Mouse (Mus musculus) mesoderm, embryonic 11.5 days (tissue): ENCODE measurements at regions not wholly inside any gene's neighbourhood (a gene's known extent, or its start where the extent isn't known, plus 50 kb on each side); places are given as distances from the start of the nearest gene placed in this dataset.
A peak's percentile ranks its signal among the peaks of the same experiment; 100 is the strongest.

Experiments used
- DNase-seq: peaks from one replicate; pipeline ENCODE4 v3.0.0-alpha.2; 2012; ENCODE audit warnings: low read depth, low spot score

GRCm38 (mm10) chr12:112235841-112236240, 89.8 kb downstream of the Kif26a start:
- no peak for DNase-seq

GRCm38 (mm10) chr12:112237061-112237490, 91.1 kb downstream of the Kif26a start:
- DNase-seq: peak; percentile 77

GRCm38 (mm10) chr12:112238834-112239233, 92.8 kb downstream of the Kif26a start:
- DNase-seq: no peak

GRCm38 (mm10) chr12:112241740-112242171, 95.7 kb downstream of the Kif26a start:
- no peak for DNase-seq

- DNase-seq: no peak
Observed at GRCm38 (mm10) chr12:112243231-112243630, 97.2 kb downstream of the Kif26a start.

- DNase-seq: no peak
Observed at GRCm38 (mm10) chr12:112250894-112251293, 104.9 kb downstream of the Kif26a start.

GRCm38 (mm10) chr12:112253461-112253860, 107.5 kb downstream of the Kif26a start:
- no peak for DNase-seq

GRCm38 (mm10) chr12:112255223-112255622, 109.2 kb downstream of the Kif26a start:
- no peak for DNase-seq

GRCm38 (mm10) chr12:112257691-112258090, 111.7 kb downstream of the Kif26a start:
- DNase-seq: no peak

- no peak for DNase-seq
Observed at GRCm38 (mm10) chr12:112263283-112264056, 117.5 kb downstream of the Kif26a start.

GRCm38 (mm10) chr12:112264201-112264600, 118.2 kb downstream of the Kif26a start:
- no peak for DNase-seq

- no peak for DNase-seq
Observed at GRCm38 (mm10) chr12:112265289-112265969, 119.4 kb downstream of the Kif26a start.

- DNase-seq: no peak
Observed at GRCm38 (mm10) chr12:112274026-112274425, 128.0 kb downstream of the Kif26a start.

GRCm38 (mm10) chr12:112274756-112275155, 128.7 kb downstream of the Kif26a start:
- no peak for DNase-seq

- DNase-seq: no peak
Observed at GRCm38 (mm10) chr12:112276651-112277050, 130.6 kb downstream of the Kif26a start.

- DNase-seq: no peak
Observed at GRCm38 (mm10) chr12:112277511-112277910, 131.5 kb downstream of the Kif26a start.

GRCm38 (mm10) chr12:112285096-112285495, 139.1 kb downstream of the Kif26a start:
- no peak for DNase-seq

- no peak for DNase-seq
Observed at GRCm38 (mm10) chr12:112288786-112289185, 142.8 kb downstream of the Kif26a start.

GRCm38 (mm10) chr12:112290299-112290698, 144.3 kb downstream of the Kif26a start:
- DNase-seq: no peak

GRCm38 (mm10) chr12:112291748-112292561, 145.9 kb downstream of the Kif26a start:
- DNase-seq: no peak

- no peak for DNase-seq
Observed at GRCm38 (mm10) chr12:112293105-112293504, 147.1 kb downstream of the Kif26a start.

- no peak for DNase-seq
Observed at GRCm38 (mm10) chr12:112295337-112295941, 149.4 kb downstream of the Kif26a start.
